Mouse (Mus musculus): ENCODE measurements at regions not wholly inside any gene's neighbourhood (a gene's known extent, or its start where the extent isn't known, plus 50 kb on each side); places are given as distances from the start of the nearest gene placed in this dataset.

- 47% methylated on average over 7 of the region's 7 CpGs for WGBS (ENCODE audit: insufficient replicate concordance)
- no peak for ATAC-seq (ENCODE audit: low read depth)
These were observed 100.8 kb upstream of the L3mbtl4 start for GRCm38 (mm10) chr17:68172838-68173237.

DNA sequence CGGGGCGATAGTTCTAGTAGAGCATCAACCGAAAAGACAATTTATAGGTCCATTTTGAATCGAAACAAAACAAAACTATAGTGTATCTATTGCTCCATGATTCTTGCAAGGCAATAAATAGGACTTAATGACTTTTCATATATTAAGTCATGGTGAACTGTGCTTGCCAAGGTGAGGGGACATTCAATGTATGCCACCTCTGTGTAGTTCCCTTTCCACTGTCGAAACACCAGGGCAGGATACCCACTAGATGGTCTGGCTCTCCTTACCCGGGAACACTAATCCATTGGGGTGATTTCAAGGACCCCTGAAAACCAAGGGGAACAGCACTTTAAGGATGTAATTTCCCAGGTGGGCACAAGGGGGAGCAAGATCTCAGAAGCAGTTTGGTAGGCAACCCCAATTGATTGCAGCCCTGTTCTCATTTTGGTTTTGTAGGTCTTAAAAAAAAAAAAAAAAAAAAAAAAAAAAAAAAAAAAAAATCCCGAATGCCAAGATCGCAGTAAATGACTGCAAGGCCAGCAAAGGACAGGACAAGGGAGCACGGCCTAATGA is 96.9 kb upstream of the L3mbtl4 start:
- Histone ChIP-seq H3K9ac (ENCODE audit: low read depth, low read length) (no peak overlapping the region), H3K27ac (ENCODE audit: low read length) (no peak overlapping the region), H3K9me3 (replicated peaks; ENCODE audit: control insufficient read depth, low read length) (no peaks in the 10 kb centered on the region), H3K4me3 (ENCODE audit: low read depth, low read length) (no peak overlapping the region), H3K36me3 (ENCODE audit: control insufficient read depth, insufficient read depth) (no peaks in the 10 kb centered on the region), H3K4me1 (ENCODE audit: control insufficient read depth, low read depth, low read length) (no peaks in the 10 kb centered on the region), H3K4me2 (ENCODE audit: low read depth, low read length) (no peak overlapping the region), H3K27me3 (ENCODE audit: control insufficient read depth, insufficient read depth, low read depth, low read length) (no peaks in the 10 kb centered on the region)
- ATAC-seq (ENCODE audit: low read depth), result no peak
- 50% methylated on average over 9 of the region's 9 CpGs for WGBS (ENCODE audit: insufficient replicate concordance)

More at GRCm38 (mm10) chr17:68172838-68173237, 100.8 kb upstream of the L3mbtl4 start:
- Histone ChIP-seq H3K4me1 (ENCODE audit: control insufficient read depth, low read depth, low read length) (no peaks in the 10 kb centered on the region), H3K27ac (ENCODE audit: low read length) (no peak overlapping the region), H3K9ac (ENCODE audit: low read depth, low read length) (no peak overlapping the region), H3K27me3 (ENCODE audit: control insufficient read depth, insufficient read depth, low read depth, low read length) (no peaks in the 10 kb centered on the region), H3K4me3 (ENCODE audit: low read depth, low read length) (no peak overlapping the region), H3K36me3 (ENCODE audit: control insufficient read depth, insufficient read depth) (no peaks in the 10 kb centered on the region), H3K4me2 (ENCODE audit: low read depth, low read length) (no peak overlapping the region), H3K9me3 (replicated peaks; ENCODE audit: control insufficient read depth, low read length) (no peaks in the 10 kb centered on the region)

DNA sequence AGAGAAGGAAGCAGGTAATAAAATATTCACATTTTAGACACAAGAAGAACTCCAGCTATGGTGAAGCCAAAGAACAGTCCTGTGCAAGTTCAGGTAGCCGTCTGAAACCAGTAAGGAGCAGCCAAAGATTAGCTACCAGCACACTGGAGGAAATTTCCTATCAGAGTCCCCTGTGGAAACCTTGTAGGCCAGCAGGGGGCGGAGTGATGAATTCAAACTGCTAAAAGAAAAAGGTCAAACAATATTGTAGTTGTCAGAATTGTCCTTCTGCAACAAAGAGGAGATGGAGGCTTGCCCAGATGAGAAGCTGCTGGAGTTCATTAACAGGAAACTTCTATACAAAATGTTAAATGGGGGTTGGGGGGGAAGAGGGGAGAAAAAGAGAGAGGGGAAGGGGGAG is 95.8 kb upstream of the L3mbtl4 start:
- 17% methylated on average over 2 of the region's 2 CpGs for WGBS (ENCODE audit: insufficient replicate concordance)
- no peaks in the 10 kb centered on the region for H3K27me3 ChIP-seq (ENCODE audit: control insufficient read depth, insufficient read depth, low read depth, low read length)

GRCm38 (mm10) chr17:68185385-68185784 is 88.2 kb upstream of the L3mbtl4 start:
- Histone ChIP-seq H3K36me3 (ENCODE audit: control insufficient read depth, insufficient read depth) (no peaks in the 10 kb centered on the region), H3K9me3 (replicated peaks; ENCODE audit: control insufficient read depth, low read length) (no peaks in the 10 kb centered on the region), H3K27me3 (ENCODE audit: control insufficient read depth, insufficient read depth, low read depth, low read length) (no peaks in the 10 kb centered on the region), H3K4me1 (ENCODE audit: control insufficient read depth, low read depth, low read length) (no peaks in the 10 kb centered on the region), H3K4me3 (ENCODE audit: low read depth, low read length) (no peak overlapping the region), H3K4me2 (ENCODE audit: low read depth, low read length) (no peak overlapping the region), H3K9ac (ENCODE audit: low read depth, low read length) (no peak overlapping the region), H3K27ac (ENCODE audit: low read length) (no peak overlapping the region)
- no peak for ATAC-seq (ENCODE audit: low read depth)
- 52% methylated on average over 2 of the region's 2 CpGs for WGBS (ENCODE audit: insufficient replicate concordance)

More for the DNA sequence above, 95.8 kb upstream of the L3mbtl4 start:
- no peaks in the 10 kb centered on the region for H3K9me3 ChIP-seq (replicated peaks; ENCODE audit: control insufficient read depth, low read length)
- no peaks in the 10 kb centered on the region for H3K36me3 ChIP-seq (ENCODE audit: control insufficient read depth, insufficient read depth)
- H3K4me1 ChIP-seq (ENCODE audit: control insufficient read depth, low read depth, low read length), result no peaks in the 10 kb centered on the region
- no peak overlapping the region for H3K4me2 ChIP-seq (ENCODE audit: low read depth, low read length)
- ATAC-seq (ENCODE audit: low read depth), result no peak
- no peak overlapping the region for H3K27ac ChIP-seq (ENCODE audit: low read length)
- H3K4me3 ChIP-seq (ENCODE audit: low read depth, low read length), result no peak overlapping the region
- no peak overlapping the region for H3K9ac ChIP-seq (ENCODE audit: low read depth, low read length)

- H3K4me3 ChIP-seq (ENCODE audit: low read depth, low read length), result no peak overlapping the region
- H3K4me2 ChIP-seq (ENCODE audit: low read depth, low read length), result no peak overlapping the region
- 78% methylated on average over 4 of the region's 4 CpGs for WGBS (ENCODE audit: insufficient replicate concordance)
- no peak overlapping the region for H3K9ac ChIP-seq (ENCODE audit: low read depth, low read length)
- ATAC-seq (ENCODE audit: low read depth), result no peak
- no peaks in the 10 kb centered on the region for H3K36me3 ChIP-seq (ENCODE audit: control insufficient read depth, insufficient read depth)
- no peak overlapping the region for H3K27ac ChIP-seq (ENCODE audit: low read length)
- no peaks in the 10 kb centered on the region for H3K27me3 ChIP-seq (ENCODE audit: control insufficient read depth, insufficient read depth, low read depth, low read length)
- H3K4me1 ChIP-seq (ENCODE audit: control insufficient read depth, low read depth, low read length), result no peaks in the 10 kb centered on the region
- no peaks in the 10 kb centered on the region for H3K9me3 ChIP-seq (replicated peaks; ENCODE audit: control insufficient read depth, low read length)
These were observed 83.7 kb upstream of the L3mbtl4 start for GRCm38 (mm10) chr17:68189888-68190287.

- Histone ChIP-seq H3K4me1 (ENCODE audit: control insufficient read depth, low read depth, low read length) (no peaks in the 10 kb centered on the region), H3K9ac (ENCODE audit: low read depth, low read length) (no peak overlapping the region), H3K9me3 (replicated peaks; ENCODE audit: control insufficient read depth, low read length) (no peaks in the 10 kb centered on the region), H3K27ac (ENCODE audit: low read length) (no peak overlapping the region), H3K36me3 (ENCODE audit: control insufficient read depth, insufficient read depth) (no peaks in the 10 kb centered on the region), H3K4me3 (ENCODE audit: low read depth, low read length) (no peak overlapping the region), H3K27me3 (ENCODE audit: control insufficient read depth, insufficient read depth, low read depth, low read length) (no peaks in the 10 kb centered on the region), H3K4me2 (ENCODE audit: low read depth, low read length) (no peak overlapping the region)
- 70% methylated on average over 4 of the region's 4 CpGs for WGBS (ENCODE audit: insufficient replicate concordance)
- ATAC-seq (ENCODE audit: low read depth), result no peak
These were observed 68.1 kb upstream of the L3mbtl4 start for GRCm38 (mm10) chr17:68205545-68205944.

DNA sequence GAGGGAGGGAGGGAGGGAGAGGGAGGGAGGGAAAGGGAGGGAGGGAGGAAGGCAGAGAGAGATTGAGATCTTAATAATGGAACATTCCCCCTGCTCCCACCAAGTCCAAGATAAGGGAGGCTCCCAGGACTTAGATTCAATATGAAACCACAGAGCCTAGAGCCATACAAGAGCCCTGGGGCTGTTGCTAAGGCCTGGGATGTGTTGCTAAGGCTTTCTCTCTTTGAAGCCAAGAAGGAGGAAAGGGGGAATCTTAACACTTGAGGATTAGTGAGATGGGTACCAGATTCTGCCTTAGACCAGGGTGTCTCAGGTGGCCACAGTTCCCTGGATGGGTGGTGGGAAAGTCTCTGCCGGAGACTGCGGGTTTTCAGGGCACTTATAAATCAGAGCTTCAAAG is 64.8 kb upstream of the L3mbtl4 start:
- ATAC-seq (ENCODE audit: low read depth), result no peak
- Histone ChIP-seq H3K9ac (ENCODE audit: low read depth, low read length) (no peak overlapping the region), H3K36me3 (ENCODE audit: control insufficient read depth, insufficient read depth) (no peaks in the 10 kb centered on the region), H3K9me3 (replicated peaks; ENCODE audit: control insufficient read depth, low read length) (no peaks in the 10 kb centered on the region), H3K4me3 (ENCODE audit: low read depth, low read length) (no peak overlapping the region), H3K27ac (ENCODE audit: low read length) (no peak overlapping the region), H3K4me2 (ENCODE audit: low read depth, low read length) (no peak overlapping the region), H3K4me1 (ENCODE audit: control insufficient read depth, low read depth, low read length) (no peaks in the 10 kb centered on the region), H3K27me3 (ENCODE audit: control insufficient read depth, insufficient read depth, low read depth, low read length) (no peaks in the 10 kb centered on the region)
- WGBS (ENCODE audit: insufficient replicate concordance), result 29% methylated on average over 2 of the region's 2 CpGs

- H3K27me3 ChIP-seq (ENCODE audit: control insufficient read depth, insufficient read depth, low read depth, low read length), result no peaks in the 10 kb centered on the region
- H3K4me2 ChIP-seq (ENCODE audit: low read depth, low read length), result no peak overlapping the region
- H3K9me3 ChIP-seq (replicated peaks; ENCODE audit: control insufficient read depth, low read length), result no peaks in the 10 kb centered on the region
- no peaks in the 10 kb centered on the region for H3K4me1 ChIP-seq (ENCODE audit: control insufficient read depth, low read depth, low read length)
- WGBS (ENCODE audit: insufficient replicate concordance), result 12% methylated on average over 14 of the region's 14 CpGs
- no peak overlapping the region for H3K9ac ChIP-seq (ENCODE audit: low read depth, low read length)
- H3K4me3 ChIP-seq (ENCODE audit: low read depth, low read length), result no peak overlapping the region
- H3K36me3 ChIP-seq (ENCODE audit: control insufficient read depth, insufficient read depth), result no peaks in the 10 kb centered on the region
- no peak for ATAC-seq (ENCODE audit: low read depth)
- H3K27ac ChIP-seq (ENCODE audit: low read length), result no peak overlapping the region
These were observed 63.0 kb upstream of the L3mbtl4 start for GRCm38 (mm10) chr17:68210313-68211254.

GRCm38 (mm10) chr17:68218246-68218645 is 55.4 kb upstream of the L3mbtl4 start:
- Histone ChIP-seq H3K9me3 (replicated peaks; ENCODE audit: control insufficient read depth, low read length) (no peaks in the 10 kb centered on the region), H3K27me3 (ENCODE audit: control insufficient read depth, insufficient read depth, low read depth, low read length) (no peaks in the 10 kb centered on the region), H3K9ac (ENCODE audit: low read depth, low read length) (no peak overlapping the region), H3K4me2 (ENCODE audit: low read depth, low read length) (no peak overlapping the region), H3K36me3 (ENCODE audit: control insufficient read depth, insufficient read depth) (no peaks in the 10 kb centered on the region), H3K4me3 (ENCODE audit: low read depth, low read length) (no peak overlapping the region), H3K4me1 (ENCODE audit: control insufficient read depth, low read depth, low read length) (no peaks in the 10 kb centered on the region), H3K27ac (ENCODE audit: low read length) (no peak overlapping the region)
- 52% methylated on average over 4 of the region's 4 CpGs for WGBS (ENCODE audit: insufficient replicate concordance)
- ATAC-seq (ENCODE audit: low read depth), result no peak
